Mouse (Mus musculus) layer of hippocampus, adult 9-11 months (tissue): ENCODE data around the gene Kbtbd13.

ENCODE experiments used
- DNase-seq: peaks from one replicate; pipeline ENCODE4 v3.0.0; 2022

Kbtbd13 gene

DNA sequence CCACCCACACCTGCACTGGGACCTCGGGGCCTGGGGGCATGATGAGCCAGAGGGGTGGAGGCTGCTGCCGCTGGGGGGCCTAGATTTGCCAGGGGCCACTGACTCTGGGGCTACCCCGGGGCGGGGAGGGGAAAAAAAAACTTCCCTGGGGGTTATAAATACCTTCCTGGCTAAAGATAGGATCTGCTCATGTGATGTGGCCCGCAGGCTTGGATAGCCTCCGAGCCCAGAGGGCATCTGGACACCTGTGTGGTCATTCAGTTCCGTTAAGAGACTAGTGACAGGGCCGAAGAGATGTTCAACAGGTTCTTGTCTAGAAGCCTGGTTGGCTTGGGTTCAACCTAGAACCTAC lies at the start of gene Kbtbd13:
Kbtbd13 (minus strand) TSS at position 40 of the 352 bp plus-strand sequence.
- DNase-seq: no peak

DNA sequence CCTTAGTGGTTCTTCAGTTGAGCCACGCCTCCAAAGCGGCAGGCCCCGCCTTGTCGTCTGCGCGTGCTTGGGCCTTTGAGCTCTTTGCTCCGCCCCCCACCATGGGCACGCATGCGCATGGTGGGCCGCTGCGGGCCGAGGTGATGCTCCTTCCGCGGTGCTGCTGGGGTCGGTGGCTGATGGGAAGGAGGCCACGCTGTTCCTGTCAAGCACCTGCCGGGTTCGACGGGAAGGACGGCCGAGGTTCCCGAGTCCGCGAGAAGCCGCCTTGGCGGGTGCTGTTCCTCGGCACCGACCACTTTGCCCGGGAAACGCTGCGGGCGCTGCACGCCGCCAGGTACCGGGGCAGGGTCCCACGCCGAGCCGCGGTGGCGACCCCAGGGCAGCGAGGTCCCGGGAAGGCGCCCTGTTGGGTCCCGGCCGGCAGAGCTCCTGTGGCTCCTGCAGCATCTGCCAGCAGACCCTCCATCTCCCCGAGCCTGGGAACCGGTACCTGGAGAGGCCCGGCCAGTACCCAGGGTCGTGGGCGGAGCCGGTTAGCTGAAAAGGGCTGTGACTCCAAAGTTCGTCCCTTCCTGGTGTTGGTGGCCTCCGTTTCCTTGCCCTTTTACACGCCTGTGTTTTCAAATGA lies 44.3 kb upstream of the Kbtbd13 start, which contains the start of gene Mtfmt:
Mtfmt (plus strand) TSS at position 112 of the 631 bp plus-strand sequence.
- DNase-seq: peak; percentile 93

DNA sequence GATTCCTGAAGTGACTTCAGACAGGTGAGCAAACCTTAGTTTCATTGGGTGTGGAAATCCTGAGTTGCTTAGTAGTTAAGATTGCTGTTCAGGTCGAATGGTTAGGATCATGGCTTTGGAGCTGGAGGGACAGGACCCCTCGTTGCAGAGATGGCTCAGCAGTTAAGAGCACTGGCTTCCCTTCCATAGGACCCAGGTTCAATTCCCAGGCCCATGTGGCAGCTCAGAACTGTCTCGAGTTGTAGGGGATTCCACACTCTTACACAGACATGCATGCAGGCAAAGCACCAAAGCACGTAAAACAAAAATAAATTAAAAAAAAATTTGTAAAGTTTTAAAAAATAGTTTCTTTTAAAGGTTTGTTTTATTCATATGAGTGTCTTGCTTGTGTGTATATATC lies 43.8 kb upstream of the Kbtbd13 start:
- DNase-seq: no peak

DNA sequence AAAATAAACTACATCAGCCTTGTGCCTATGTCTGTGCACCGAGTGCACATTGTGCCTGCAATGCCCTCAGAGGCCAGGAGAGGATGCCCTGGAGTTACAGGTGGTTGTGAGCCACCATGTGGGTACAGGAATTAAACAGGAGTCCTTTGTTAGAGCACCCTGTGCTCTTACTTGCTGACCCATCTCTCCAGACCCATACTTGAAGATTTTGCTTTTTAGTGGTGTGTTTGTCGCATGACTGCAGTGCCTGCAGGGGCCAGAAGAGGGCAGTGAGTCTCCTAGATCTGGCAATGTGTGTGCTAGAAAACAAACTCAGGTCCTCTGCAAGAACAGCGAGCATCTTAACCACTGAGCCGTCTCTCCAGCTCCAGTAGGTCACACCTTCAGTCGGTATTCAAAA lies 42.7 kb upstream of the Kbtbd13 start:
- DNase-seq: no peak

DNA sequence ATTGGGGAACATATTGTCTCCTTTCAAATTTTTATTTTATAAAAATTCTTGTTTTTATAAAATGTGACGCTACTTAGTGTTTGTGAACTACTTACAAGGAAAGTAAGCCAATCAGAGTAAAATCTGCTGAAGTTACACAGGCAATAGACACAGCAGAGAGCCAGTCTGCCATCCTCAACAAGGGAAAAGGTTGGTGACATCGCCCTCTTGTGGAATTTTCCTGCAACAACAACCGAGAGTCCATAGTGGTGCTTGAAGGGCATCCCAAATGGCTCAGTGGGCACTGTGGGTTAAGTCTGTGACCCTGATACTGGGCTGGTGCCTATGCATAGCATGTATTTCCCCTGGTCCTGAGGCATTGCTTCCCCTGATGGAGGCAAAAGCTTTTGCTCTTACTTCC lies 40.8 kb upstream of the Kbtbd13 start:
- DNase-seq: peak; percentile 83

DNA sequence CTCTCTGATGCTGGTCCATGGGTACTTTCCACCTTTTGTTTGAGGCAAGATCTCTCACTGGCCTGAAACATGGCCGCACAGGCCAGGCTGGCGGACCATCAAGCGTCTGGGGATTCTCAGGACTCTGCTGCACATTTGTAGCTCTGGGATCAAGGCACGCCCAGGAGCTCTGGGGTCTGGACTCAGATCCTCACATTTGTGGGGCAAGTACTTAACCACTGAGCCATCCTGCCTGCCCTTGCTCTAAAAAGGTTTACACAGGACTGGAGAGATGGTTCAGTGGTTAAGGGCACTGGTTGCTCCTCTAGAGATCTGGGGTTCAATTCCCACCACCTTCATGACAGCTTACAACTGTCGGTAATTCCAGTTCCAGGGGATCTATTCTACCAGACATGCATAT lies 39.5 kb upstream of the Kbtbd13 start:
- no peak for DNase-seq

DNA sequence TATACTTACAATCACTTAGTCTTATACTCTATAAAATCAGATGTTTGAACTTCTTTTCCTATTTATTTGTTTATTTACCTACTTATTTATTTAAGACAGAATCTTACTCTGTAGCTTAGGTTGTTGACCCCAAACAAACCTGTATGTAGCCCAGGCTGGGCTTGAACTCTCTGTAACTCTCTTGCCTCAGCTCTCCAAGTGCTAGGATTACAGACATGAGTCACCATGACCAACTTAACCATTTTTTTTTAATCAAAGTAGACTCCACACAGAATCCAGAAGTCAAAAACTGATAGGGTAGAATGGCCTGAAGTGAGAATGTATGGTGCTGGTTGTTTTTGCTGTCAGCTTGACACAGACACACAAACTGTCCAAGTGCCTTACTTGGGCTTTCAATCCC lies 38.9 kb upstream of the Kbtbd13 start:
- no peak for DNase-seq

DNA sequence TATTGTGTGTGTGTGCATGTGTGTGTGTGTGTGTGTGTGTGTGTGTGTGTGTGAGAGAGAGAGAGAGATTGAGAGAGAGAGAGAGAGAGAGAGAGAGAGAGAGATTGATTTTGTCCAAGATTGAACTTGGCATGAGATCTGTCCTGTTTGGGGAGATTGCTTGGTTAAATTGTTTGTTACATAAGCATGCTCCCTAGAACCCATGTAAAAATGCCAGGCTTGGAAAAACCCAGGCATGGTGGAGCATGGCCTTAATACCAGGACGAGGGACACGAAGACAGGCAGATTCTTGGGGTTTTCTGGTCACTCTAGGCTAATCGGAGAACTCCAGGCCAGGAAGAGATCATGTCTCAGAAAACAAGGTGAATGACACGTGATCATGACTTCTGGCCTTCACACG lies 36.6 kb upstream of the Kbtbd13 start:
- DNase-seq: no peak

DNA sequence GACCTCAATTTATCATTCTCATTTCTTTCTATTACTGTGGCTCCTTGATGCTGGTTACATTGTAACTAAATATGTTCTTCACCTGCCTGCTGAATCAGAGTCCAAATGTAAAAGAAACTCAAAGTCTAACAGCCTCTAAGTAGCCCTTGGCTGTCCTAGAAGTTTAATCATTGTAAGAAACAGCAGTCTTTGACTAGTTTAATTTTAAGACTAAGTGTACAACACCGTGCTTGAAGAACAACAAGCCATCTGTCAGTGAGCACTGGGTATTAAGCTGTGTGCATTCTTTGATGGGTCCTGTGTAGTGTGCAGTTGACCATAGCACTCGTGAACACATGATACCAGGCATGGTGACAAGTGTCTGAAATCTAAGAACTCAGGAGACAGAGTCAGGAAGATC lies 36.1 kb upstream of the Kbtbd13 start:
- no peak for DNase-seq

DNA sequence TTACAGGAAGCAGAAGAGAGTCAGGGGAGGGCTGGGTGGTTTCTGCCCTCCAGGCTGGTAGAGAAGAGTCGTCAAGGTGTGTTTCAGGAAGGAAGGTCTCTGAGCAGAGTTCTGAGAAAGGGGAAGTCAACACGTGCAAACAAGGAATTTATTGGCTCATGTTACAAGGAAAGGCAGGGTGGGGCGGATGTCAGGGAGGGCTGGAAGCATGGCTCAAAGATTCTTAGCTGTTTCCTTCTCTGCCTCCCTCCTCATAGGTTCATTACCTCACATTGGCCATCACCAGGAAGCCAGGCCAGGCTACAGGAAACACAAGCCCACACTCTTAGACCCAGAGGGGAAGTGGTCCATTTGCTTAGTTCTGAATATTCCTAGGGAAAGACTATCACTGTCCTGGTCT lies 32.9 kb upstream of the Kbtbd13 start:
- no peak for DNase-seq

DNA sequence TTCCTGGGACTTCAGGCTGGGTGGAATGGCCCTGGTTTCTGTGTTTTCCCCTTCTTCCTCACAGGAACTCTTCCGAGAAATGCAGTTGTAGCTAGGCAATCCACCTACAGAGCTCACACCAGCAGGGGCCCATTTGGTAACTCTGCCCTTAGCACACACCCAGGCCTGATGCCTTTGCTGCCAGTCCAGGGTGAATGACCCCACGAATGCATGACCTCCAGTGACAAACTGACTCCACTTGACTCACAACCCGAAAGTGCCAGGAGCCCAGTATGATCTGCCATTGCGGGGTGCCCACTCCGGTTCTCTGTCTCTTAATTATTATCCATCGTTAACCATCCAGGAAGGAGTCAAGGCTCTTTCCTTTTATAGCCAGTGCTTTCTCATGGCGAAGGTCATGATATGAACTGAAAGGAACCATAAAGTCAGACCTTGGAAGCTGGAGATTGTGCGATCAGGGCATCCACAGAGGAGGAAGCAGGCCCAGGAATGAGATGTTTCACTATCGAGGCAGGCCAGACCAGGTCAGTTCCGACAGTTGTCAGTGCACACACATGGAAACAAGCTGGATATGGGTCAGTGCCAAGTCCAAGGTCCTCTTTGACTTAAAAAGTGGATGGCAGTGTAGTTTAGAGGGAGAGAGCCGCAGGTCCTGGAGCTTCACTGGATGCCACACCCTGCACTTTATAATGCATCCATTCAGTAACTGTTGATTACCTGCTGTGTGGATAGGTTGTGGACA lies 31.5 kb upstream of the Kbtbd13 start, which contains the start of gene Slc51b:
Slc51b (minus strand) TSS at position 196 of the 742 bp plus-strand sequence.
- no peak for DNase-seq

DNA sequence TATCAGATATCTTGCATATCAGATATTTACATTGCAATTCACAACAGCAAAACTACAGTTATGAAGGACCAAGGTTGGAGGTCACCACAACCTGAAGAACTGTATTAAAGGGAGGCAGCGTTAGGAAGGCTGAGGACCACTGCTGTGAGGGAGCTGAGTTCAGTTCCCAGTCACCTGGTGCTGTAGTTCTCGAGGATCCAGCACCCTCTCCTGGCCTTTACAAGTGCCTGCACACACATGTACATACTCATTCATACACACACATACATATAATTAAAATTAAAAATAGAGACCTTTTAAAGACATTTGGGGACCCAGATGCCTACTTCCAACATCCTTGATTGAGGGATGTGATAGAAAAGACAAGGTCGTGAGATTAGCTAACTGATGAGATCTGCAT lies 28.2 kb upstream of the Kbtbd13 start:
- DNase-seq: no peak

DNA sequence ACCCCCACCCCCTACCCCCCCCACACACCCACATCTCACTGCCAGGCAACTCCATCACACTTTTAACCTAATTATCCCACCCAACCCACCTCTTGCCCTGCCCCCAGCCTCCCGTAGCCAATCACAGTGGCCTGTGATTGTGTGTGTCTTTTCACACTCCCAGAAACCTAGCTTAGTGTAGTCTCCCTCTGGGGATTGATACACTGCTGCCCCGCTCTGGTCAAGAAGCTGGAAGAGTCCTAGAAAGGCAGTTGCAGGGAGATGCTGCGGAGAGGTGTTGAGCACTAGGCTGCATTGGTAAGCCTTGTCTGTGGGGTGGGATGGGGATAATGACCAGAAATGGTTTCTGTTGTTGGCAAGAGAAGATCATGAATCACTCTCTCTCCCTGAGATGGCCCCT lies 26.3 kb upstream of the Kbtbd13 start:
- DNase-seq: no peak

DNA sequence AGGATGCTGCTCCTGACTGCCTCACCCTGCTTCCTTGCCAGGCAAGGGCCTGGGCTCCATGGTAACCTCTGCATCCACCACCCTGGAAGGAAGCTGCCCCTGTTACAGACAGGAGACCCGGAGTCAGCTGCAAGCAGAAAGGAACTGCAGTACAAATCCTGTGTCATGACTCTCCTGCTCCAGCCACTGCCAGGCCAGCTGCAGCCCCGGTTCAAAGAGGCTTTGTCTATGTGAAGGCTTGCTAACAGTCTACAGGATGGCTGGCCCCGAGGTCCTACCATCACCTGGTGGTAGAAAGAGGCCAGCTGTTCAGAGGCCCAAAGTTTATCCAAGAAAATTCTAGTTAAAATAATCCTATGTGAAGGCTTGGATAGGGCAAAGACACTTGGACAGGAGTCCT lies 19.9 kb upstream of the Kbtbd13 start:
- peak; percentile 50 for DNase-seq

DNA sequence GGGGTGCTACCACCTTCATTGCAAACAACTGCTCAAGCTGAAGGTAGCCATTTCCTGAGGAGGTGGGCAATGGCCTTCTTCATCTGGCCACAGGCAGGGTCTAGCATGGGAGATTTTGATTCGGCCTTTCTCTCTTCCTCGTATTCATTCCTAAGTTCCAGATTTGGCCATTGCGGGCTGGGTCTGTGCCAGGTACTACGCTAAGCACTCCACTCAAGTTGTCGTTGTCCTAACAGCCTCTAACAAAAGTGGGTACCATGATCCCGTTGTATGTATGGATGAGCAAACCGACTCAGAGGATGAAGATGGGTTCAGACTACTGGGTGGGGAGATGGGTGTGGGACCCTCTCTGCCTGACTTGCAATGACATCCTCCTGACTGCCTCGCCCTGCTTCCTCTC lies 18.9 kb upstream of the Kbtbd13 start:
- no peak for DNase-seq

DNA sequence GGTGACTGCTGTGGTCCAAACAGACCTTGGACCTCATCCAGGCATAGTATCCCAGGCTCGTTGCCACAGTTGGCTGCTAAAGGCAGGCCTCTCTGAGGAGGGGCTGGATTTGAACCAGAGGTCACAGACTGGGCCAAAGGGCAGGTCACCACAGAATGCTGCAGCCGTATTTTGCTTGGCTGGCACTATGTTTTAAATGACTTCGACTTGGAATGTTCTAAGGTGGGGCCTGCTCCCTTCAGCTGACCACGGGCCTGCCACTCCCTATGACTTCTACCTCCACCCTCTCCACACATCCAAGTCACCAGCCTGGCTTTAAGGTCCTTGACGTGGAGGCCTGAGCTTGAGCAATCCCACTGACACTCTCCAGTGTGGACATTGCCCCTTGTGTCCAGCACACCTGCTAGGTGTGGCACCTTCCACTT lies 17.4 kb upstream of the Kbtbd13 start:
- DNase-seq: no peak

DNA sequence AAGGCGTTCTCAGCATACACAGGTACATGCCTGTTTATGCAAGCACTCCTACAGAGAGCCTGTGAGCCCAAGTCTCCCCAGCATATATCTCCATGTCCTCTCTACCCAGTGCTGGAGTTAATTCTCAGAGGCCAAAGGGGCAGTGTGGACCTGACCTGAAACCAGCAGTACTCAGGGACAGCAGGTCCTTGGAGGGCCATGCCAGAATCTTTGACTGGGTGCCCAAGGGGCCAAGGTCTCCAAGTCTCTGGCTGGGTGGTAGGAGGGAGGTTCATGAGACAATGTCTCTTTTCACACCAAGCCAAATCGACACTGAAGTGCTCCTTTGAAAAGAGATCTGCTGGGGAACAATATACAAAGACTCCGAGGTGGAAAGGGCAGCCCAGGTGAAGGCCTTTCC lies 16.4 kb upstream of the Kbtbd13 start:
- no peak for DNase-seq

DNA sequence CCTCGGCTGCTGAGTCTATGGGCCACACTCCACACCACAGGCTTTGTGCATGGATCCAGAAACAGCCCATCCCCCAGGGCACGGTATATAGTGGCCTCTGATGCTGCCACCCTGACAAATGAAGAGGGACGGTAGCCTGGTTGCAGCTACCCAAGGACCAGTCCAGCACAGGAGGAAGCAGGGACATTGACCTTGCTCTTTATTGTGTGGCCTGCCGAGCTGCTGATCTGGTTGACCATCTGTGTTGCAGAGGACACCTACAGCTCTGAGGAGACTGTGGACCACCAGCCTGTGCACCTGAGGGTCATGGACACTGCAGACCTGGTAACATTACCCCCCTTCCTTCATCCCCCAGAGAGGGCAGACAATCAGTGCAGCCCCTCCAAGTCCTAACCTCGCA lies 15.9 kb upstream of the Kbtbd13 start:
- DNase-seq: no peak

DNA sequence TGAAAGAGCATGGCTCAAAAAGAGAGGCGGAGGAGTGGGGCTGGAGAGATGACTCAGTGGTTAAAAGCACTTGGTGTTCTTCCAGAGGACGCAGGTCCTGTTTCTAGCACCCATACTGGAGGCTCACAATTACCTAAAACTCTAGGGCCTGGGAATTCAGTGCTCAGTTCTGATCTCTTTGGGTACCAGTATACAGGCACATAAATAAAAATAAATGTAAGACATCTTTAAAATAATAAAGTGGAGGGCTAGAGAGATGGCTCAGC lies 13.7 kb upstream of the Kbtbd13 start:
- DNase-seq: no peak

DNA sequence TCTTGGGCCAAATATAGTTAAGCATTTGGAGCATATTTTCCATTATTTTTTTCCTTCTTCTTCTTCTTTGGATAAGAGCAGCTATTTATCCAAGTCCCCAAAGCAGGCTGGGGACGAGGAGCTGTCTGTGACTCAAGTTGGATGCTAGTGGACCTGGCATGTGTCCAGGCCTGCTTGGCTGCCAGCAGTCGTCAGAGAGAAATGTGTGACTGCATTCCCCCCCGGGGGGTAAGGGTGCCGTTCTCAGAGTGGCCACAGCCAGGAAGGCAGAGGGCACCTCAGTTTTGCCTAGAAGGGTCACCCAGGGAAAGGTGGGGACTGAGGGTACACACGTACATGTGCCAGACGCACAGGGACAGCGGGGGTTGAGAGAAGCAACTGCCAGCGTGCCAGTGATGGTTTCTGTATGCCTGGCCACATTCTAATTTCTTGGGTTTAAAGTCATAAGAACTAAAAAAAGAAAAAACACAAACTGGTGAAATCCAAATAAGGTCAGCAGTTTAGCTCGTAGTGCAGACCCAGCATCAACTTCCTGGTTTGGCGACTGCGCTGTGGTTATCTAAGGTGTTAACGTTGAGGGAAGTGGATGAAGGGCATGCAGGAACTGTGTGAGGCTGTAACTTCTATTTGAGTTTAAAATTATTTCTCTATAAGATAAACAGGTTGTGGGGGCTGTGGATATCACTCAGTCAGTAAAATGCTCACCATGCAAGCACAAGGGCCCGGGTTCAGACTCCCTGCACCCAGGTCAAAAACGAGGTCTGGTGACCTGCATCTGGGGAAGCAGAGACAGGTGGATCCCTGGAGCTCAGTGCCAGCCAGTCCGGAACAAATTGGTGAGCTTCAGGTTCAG lies 13.1 kb upstream of the Kbtbd13 start:
- peak; percentile 79 for DNase-seq

DNA sequence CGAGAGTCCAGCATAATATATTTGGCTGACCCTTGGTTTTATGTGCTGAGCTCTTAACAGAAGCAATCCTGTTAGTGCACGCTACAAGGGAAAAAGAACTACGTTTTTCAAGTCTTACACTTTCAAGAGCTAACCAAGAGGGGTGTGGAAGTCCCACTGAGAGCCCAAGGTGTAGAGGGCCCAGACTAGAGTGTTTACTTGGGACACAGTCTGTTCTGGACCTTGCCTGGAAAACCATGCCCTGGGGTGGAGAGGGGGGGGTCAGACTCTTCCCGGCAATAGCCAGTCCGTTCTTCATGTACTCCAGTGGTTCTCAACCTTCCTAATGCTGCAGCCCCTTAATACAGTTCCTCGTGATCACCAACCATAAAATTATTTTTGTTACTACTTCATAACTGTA lies 8.5 kb upstream of the Kbtbd13 start:
- DNase-seq: no peak

DNA sequence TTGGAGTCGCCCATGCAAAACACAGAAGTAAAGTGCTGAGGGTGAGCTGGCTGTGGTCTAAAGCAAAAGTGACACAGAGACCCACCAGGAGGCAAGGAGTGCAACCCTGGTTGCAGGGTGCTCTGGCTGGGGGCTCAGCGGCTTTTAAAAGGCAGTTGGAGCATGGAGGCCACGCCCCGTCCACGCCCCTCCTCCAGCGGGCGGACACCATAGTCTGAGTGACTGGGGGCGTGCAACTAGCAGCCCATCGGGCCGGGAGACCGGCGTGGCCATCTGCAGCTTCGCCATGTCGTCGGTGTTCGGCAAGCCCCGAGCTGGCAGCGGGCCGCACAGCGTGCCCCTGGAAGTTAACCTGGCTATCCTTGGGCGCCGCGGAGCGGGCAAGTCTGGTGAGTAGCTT lies 6.8 kb upstream of the Kbtbd13 start, which contains the start of gene Rasl12:
Rasl12 (plus strand) TSS at position 228 of the 400 bp plus-strand sequence.
- peak; percentile 41 for DNase-seq

DNA sequence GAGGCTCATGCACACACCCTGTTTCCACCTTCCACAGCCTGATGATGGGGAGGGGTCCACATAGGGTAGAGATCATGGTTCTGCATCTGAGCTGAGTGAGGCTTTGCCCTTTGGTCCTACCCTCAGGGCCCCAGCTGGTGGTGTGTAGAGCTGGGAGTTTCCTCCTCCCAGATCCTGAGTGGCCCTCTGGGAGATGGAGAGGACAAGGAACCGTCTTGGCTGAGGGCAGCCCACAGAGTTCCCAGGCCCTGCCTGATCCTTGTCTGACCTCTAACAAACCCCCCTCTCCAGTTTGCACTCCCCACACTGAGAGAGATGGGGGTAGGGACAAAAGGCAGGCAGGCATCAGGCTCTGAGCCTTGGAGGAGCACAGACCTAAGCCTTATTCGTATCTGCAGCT lies 2.9 kb upstream of the Kbtbd13 start:
- no peak for DNase-seq

DNA sequence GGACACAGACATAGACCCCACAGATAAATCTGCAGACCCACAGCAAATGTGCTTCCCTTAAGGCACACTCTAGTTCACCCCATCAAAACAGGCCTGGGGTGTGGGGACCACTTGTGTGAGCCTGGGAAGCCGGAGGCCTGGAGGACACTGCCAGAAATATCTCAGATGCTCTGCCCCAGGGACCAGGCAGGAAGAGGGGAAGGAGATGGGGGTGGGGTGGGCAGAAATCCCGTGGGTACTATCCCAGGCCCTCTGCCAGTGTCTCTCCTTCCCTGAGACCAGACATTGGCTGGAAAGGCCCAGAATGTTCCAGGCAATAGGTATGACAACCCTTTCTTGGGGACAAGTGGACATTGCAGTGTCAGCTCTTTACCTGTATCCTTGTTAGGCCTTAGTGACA lies 2.2 kb upstream of the Kbtbd13 start:
- no peak for DNase-seq
